Mouse (Mus musculus): ENCODE measurements at regions not wholly inside any gene's neighbourhood (a gene's known extent, or its start where the extent isn't known, plus 50 kb on each side); places are given as distances from the start of the nearest gene placed in this dataset.

DNA sequence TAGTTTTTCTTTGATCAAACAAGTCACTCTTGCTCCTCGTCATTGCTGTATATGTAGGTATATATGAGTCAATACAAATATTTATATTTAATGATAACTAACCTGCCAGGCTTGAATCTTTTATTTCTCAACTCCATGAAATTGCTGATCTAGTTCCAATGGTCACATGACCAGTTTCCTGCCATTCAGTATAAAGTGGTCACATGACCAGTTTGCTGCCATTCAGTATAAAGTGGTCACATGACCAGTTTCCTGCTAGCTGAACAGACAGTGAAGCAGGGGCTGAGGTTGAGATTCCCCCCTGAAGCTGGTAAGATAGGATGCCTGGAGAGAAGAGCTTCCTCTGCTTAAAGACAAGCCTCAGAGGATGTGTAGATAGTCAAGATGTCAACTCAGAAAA lies 117.9 kb downstream of the Zfp326 start:
- H3K27ac ChIP-seq (ENCODE audit: low read depth, low read length) = no peak overlapping the region
- H3K9ac ChIP-seq (replicated peaks; ENCODE audit: low read depth, low read length) = no peak overlapping the region
- H3K4me1 ChIP-seq (ENCODE audit: control insufficient read depth, insufficient read depth, low read length) = no peaks in the 10 kb centered on the region
- no peaks in the 10 kb centered on the region for H3K27me3 ChIP-seq (ENCODE audit: control insufficient read depth, insufficient read depth, low read length)
- ATAC-seq (ENCODE audit: low read depth) = no peak
- H3K9me3 ChIP-seq (ENCODE audit: control insufficient read depth, low read length) = no peaks in the 10 kb centered on the region
- H3K4me2 ChIP-seq (ENCODE audit: low read depth, low read length) = no peak overlapping the region
- 95% methylated on average over 1 of the region's 1 CpGs for WGBS
- H3K36me3 ChIP-seq (ENCODE audit: control insufficient read depth, insufficient read depth, low read length) = no peaks in the 10 kb centered on the region
- no peak overlapping the region for H3K4me3 ChIP-seq (ENCODE audit: low read depth, low read length)

DNA sequence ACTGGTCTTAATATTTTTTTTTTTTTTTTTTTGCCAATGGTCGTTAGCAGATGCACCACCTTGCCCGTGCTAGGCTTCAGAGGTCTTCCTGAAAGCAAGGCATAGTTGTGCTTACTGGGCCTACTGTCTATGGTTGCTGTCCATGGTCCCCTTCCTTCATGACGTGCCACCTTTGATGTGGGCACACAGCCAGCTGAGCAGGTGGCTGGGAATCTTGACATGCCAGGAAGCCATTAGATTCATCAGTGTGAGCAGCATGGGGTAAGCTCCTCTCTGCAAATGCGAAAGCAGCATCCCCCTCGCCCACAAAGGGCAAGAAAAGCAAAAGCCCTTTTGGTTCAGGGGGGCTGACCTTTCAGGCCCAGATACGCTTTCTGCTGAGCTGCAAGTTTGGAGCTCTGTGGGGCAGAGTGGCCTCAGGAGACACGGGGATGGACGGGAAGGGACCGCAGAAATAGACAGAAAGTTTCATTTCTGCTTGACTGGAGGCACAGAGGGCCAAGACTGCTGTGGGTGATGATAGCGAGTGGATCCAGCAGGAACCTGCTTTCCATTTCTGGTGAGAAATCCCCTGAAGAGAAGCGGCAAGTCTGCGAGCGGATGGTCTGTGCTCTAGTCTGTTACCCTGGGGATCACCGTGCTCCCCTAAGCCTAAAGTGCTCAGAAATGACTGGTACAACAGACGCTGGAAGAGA lies 116.8 kb downstream of the Zfp326 start:
- H3K9ac ChIP-seq (replicated peaks; ENCODE audit: low read depth, low read length) = no peak overlapping the region
- H3K36me3 ChIP-seq (ENCODE audit: control insufficient read depth, insufficient read depth, low read length) = no peaks in the 10 kb centered on the region
- no peaks in the 10 kb centered on the region for H3K9me3 ChIP-seq (ENCODE audit: control insufficient read depth, low read length)
- H3K4me3 ChIP-seq (ENCODE audit: low read depth, low read length) = no peak overlapping the region
- 69% methylated on average over 15 of the region's 15 CpGs for WGBS
- H3K4me2 ChIP-seq (ENCODE audit: low read depth, low read length) = no peak overlapping the region
- no peaks in the 10 kb centered on the region for H3K4me1 ChIP-seq (ENCODE audit: control insufficient read depth, insufficient read depth, low read length)
- H3K27ac ChIP-seq (ENCODE audit: low read depth, low read length) = no peak overlapping the region
- ATAC-seq (ENCODE audit: low read depth) = no peak
- no peaks in the 10 kb centered on the region for H3K27me3 ChIP-seq (ENCODE audit: control insufficient read depth, insufficient read depth, low read length)

GRCm38 (mm10) chr5:105990777-105991176 lies 114.4 kb downstream of the Zfp326 start:
- Histone ChIP-seq H3K4me3 (ENCODE audit: low read depth, low read length) (no peak overlapping the region), H3K27ac (ENCODE audit: low read depth, low read length) (no peak overlapping the region), H3K4me2 (ENCODE audit: low read depth, low read length) (no peak overlapping the region), H3K27me3 (ENCODE audit: control insufficient read depth, insufficient read depth, low read length) (no peaks in the 10 kb centered on the region), H3K9me3 (ENCODE audit: control insufficient read depth, low read length) (no peaks in the 10 kb centered on the region), H3K36me3 (ENCODE audit: control insufficient read depth, insufficient read depth, low read length) (no peaks in the 10 kb centered on the region), H3K4me1 (ENCODE audit: control insufficient read depth, insufficient read depth, low read length) (no peaks in the 10 kb centered on the region), H3K9ac (replicated peaks; ENCODE audit: low read depth, low read length) (no peak overlapping the region)
- WGBS = 94% methylated on average over 12 of the region's 12 CpGs
- ATAC-seq (ENCODE audit: low read depth) = no peak

- Histone ChIP-seq H3K27me3 (ENCODE audit: control insufficient read depth, insufficient read depth, low read length) (no peaks in the 10 kb centered on the region), H3K4me3 (ENCODE audit: low read depth, low read length) (no peak overlapping the region), H3K4me2 (ENCODE audit: low read depth, low read length) (no peak overlapping the region), H3K27ac (ENCODE audit: low read depth, low read length) (no peak overlapping the region), H3K9ac (replicated peaks; ENCODE audit: low read depth, low read length) (no peak overlapping the region), H3K36me3 (ENCODE audit: control insufficient read depth, insufficient read depth, low read length) (no peaks in the 10 kb centered on the region), H3K9me3 (ENCODE audit: control insufficient read depth, low read length) (no peaks in the 10 kb centered on the region), H3K4me1 (ENCODE audit: control insufficient read depth, insufficient read depth, low read length) (no peaks in the 10 kb centered on the region)
- peak; percentile 54; the same call in 1 of the 2 replicates for ATAC-seq (ENCODE audit: low read depth)
- 41% methylated on average over 7 of the region's 7 CpGs for WGBS
Observed at GRCm38 (mm10) chr5:105986401-105986800, 110.0 kb downstream of the Zfp326 start.

DNA sequence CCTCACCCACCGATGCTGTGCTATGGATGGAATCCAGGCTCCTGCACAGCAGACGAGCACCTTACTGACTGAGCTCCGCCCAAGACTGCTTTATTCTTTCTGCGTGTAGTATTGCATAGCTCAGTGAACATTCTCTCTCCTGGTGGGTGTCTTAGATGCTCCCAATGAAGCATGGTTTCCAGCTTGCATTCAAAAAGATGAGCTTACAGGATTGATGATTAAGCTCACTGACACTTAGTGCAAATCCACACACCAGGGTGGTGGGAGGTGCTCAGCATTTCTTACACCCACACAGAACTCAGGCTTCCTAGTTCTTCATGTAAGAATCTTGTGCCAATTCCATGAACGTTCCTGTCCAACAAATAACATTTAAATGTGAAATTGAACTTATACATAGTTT lies 106.8 kb downstream of the Zfp326 start:
- WGBS = 84% methylated on average over 5 of the region's 5 CpGs
- no peak for ATAC-seq (ENCODE audit: low read depth)
- no peak overlapping the region for H3K27ac ChIP-seq (ENCODE audit: low read depth, low read length)

DNA sequence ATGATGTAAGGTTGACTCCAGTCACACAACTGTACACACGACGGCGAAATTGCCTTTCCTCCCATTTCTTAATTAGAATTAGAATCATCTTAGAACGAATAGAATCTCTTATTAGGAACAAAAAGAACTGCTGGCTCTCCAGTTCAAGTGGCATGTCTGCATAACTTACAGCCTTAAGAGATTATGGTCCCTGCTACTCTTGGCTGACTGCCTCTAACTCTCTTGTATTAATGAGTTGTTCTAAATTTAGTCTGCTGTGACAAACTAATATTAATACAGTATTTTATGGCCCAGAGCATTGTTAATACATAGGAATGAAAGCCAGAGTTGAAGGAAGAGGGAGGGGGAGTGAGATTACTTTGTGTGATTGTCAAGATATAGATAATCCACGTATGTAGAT lies 100.4 kb downstream of the Zfp326 start:
- Histone ChIP-seq H3K4me3 (ENCODE audit: low read depth, low read length) (no peak overlapping the region), H3K9me3 (ENCODE audit: control insufficient read depth, low read length) (no peaks in the 10 kb centered on the region), H3K36me3 (ENCODE audit: control insufficient read depth, insufficient read depth, low read length) (no peaks in the 10 kb centered on the region), H3K9ac (replicated peaks; ENCODE audit: low read depth, low read length) (no peak overlapping the region), H3K27ac (ENCODE audit: low read depth, low read length) (no peak overlapping the region), H3K27me3 (ENCODE audit: control insufficient read depth, insufficient read depth, low read length) (no peaks in the 10 kb centered on the region), H3K4me2 (ENCODE audit: low read depth, low read length) (no peak overlapping the region), H3K4me1 (ENCODE audit: control insufficient read depth, insufficient read depth, low read length) (no peaks in the 10 kb centered on the region)
- WGBS = 75% methylated on average over 5 of the region's 5 CpGs
- ATAC-seq (ENCODE audit: low read depth) = no peak

More for the DNA sequence above, 106.8 kb downstream of the Zfp326 start:
- Histone ChIP-seq H3K36me3 (ENCODE audit: control insufficient read depth, insufficient read depth, low read length) (no peaks in the 10 kb centered on the region), H3K4me3 (ENCODE audit: low read depth, low read length) (no peak overlapping the region), H3K9ac (replicated peaks; ENCODE audit: low read depth, low read length) (no peak overlapping the region), H3K9me3 (ENCODE audit: control insufficient read depth, low read length) (no peaks in the 10 kb centered on the region), H3K27me3 (ENCODE audit: control insufficient read depth, insufficient read depth, low read length) (no peaks in the 10 kb centered on the region), H3K4me2 (ENCODE audit: low read depth, low read length) (no peak overlapping the region), H3K4me1 (ENCODE audit: control insufficient read depth, insufficient read depth, low read length) (no peaks in the 10 kb centered on the region)

DNA sequence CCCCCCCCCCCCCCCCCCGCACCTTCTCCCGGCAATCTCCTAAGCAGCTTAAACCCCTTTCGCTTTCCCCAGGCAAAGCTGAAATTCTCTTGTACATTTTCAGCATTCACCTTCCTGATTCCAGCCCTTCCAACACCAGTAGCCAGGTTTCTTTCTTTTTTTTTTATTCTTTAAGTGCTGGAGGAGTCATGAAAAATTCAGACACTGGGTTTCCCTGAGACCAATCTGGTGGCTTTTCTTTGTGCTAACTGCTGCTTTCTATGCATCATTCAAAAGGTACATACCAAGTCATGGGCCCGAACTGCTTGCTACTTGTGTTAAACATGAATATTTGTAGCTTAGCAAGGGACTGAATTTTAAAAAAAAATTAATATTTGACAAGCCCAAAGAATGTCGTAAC lies 99.7 kb downstream of the Zfp326 start:
- Histone ChIP-seq H3K9me3 (ENCODE audit: control insufficient read depth, low read length) (no peaks in the 10 kb centered on the region), H3K4me3 (ENCODE audit: low read depth, low read length) (no peak overlapping the region), H3K9ac (replicated peaks; ENCODE audit: low read depth, low read length) (no peak overlapping the region), H3K4me2 (ENCODE audit: low read depth, low read length) (no peak overlapping the region), H3K27me3 (ENCODE audit: control insufficient read depth, insufficient read depth, low read length) (no peaks in the 10 kb centered on the region), H3K36me3 (ENCODE audit: control insufficient read depth, insufficient read depth, low read length) (no peaks in the 10 kb centered on the region), H3K4me1 (ENCODE audit: control insufficient read depth, insufficient read depth, low read length) (no peaks in the 10 kb centered on the region), H3K27ac (ENCODE audit: low read depth, low read length) (no peak overlapping the region)
- 75% methylated on average over 4 of the region's 5 CpGs for WGBS
- ATAC-seq (ENCODE audit: low read depth) = no peak

DNA sequence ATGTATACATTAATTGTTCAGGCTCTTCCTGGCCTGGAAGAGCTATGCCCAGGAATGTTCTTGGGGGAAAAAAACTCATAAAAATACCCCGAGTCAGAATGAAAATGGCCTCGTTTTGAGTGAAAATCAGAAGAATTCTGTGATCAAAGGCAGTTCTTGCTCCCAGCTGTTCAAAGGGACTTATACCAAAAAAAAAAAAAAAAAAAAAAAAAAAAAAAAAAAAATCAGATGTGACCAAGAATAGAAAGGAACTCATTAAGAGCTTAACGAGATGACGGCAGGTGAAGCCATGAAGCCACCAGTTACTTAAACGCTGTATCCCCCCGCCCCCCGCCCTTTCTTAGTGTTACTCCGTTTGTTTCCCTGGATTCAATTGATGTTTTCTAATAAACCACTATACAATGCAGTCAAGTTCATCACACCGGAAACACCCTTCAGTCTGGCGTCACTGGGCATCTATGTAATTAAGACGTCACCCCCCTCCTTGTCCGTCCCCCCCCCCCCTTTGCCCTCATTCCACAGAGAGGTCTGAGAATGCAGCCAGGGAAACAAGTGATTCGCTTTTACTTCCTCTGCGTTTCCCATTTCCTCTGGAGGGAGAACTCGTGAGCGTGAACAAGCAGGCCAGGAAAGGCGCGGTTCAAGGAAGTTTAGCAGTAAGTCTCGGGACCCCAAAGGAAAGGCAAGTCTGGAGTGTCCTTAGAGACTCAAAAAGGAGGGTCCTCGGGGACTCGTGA lies 99.1 kb downstream of the Zfp326 start:
- H3K9ac ChIP-seq (replicated peaks; ENCODE audit: low read depth, low read length) = no peak overlapping the region
- WGBS = 49% methylated on average over 21 of the region's 21 CpGs
- H3K4me1 ChIP-seq (ENCODE audit: control insufficient read depth, insufficient read depth, low read length) = no peaks in the 10 kb centered on the region
- H3K27me3 ChIP-seq (ENCODE audit: control insufficient read depth, insufficient read depth, low read length) = no peaks in the 10 kb centered on the region
- H3K36me3 ChIP-seq (ENCODE audit: control insufficient read depth, insufficient read depth, low read length) = no peaks in the 10 kb centered on the region
- no peaks in the 10 kb centered on the region for H3K9me3 ChIP-seq (ENCODE audit: control insufficient read depth, low read length)
- no peak for ATAC-seq (ENCODE audit: low read depth)
- no peak overlapping the region for H3K4me2 ChIP-seq (ENCODE audit: low read depth, low read length)
- no peak overlapping the region for H3K27ac ChIP-seq (ENCODE audit: low read depth, low read length)
- H3K4me3 ChIP-seq (ENCODE audit: low read depth, low read length) = no peak overlapping the region

- Histone ChIP-seq H3K4me2 (ENCODE audit: low read depth, low read length) (no peak overlapping the region), H3K9me3 (ENCODE audit: control insufficient read depth, low read length) (no peaks in the 10 kb centered on the region), H3K9ac (replicated peaks; ENCODE audit: low read depth, low read length) (no peak overlapping the region), H3K4me3 (ENCODE audit: low read depth, low read length) (no peak overlapping the region), H3K36me3 (ENCODE audit: control insufficient read depth, insufficient read depth, low read length) (no peaks in the 10 kb centered on the region), H3K27ac (ENCODE audit: low read depth, low read length) (no peak overlapping the region), H3K4me1 (ENCODE audit: control insufficient read depth, insufficient read depth, low read length) (no peaks in the 10 kb centered on the region), H3K27me3 (ENCODE audit: control insufficient read depth, insufficient read depth, low read length) (no peaks in the 10 kb centered on the region)
- WGBS = 65% methylated on average over 18 of the region's 18 CpGs
- no peak for ATAC-seq (ENCODE audit: low read depth)
Observed at GRCm38 (mm10) chr5:105974576-105975177, 98.3 kb downstream of the Zfp326 start.

Measured in neural tube, embryonic 14.5 days (tissue).